Mouse (Mus musculus) c-Kit-positive CD71-negative TER-119-negative erythroid progenitor cells, embryonic 14.5 days (primary cell): ENCODE measurements around the gene Cdk8.
"Not testable (repeated sequence)": the region's sequence is repeated elsewhere in the genome, so short reads cannot be mapped to it uniquely, and the experiment has no call there.

Experiments used
- DNase-seq: peaks from one replicate; pipeline ENCODE4 v3.0.0-alpha.2; 2013; ENCODE audit warnings: low read depth

The Cdk8 gene

GRCm38 (mm10) chr5:146230864-146231654 lies at the start of gene Cdk8:
Cdk8 (plus strand) TSS chr5:146231230.
- DNase-seq: peak; percentile 87

GRCm38 (mm10) chr5:146185204-146185603 lies 45.8 kb upstream of the Cdk8 start, which contains the start of gene 1700001J03Rik:
1700001J03Rik (minus strand) TSS chr5:146185304.
- not testable (repeated sequence) for DNase-seq

- DNase-seq: not testable (repeated sequence)
These were observed 43.6 kb upstream of the Cdk8 start for GRCm38 (mm10) chr5:146187441-146187840.

- DNase-seq: no peak
These were observed 42.9 kb upstream of the Cdk8 start for GRCm38 (mm10) chr5:146188144-146188543.

- DNase-seq: no peak
These were observed 42.3 kb upstream of the Cdk8 start for GRCm38 (mm10) chr5:146188712-146189111.

- DNase-seq: no peak
These were observed 40.9 kb upstream of the Cdk8 start for GRCm38 (mm10) chr5:146190093-146190492.

- no peak for DNase-seq
These were observed 40.3 kb upstream of the Cdk8 start for GRCm38 (mm10) chr5:146190501-146191269.

GRCm38 (mm10) chr5:146193360-146193759 lies 37.7 kb upstream of the Cdk8 start:
- no peak for DNase-seq

GRCm38 (mm10) chr5:146199073-146199472 lies 32.0 kb upstream of the Cdk8 start:
- no peak for DNase-seq

GRCm38 (mm10) chr5:146199540-146199939 lies 31.5 kb upstream of the Cdk8 start:
- DNase-seq: no peak

GRCm38 (mm10) chr5:146200580-146200979 lies 30.4 kb upstream of the Cdk8 start:
- DNase-seq: no peak

GRCm38 (mm10) chr5:146203921-146204320 lies 27.1 kb upstream of the Cdk8 start:
- DNase-seq: no peak

- DNase-seq: no peak
These were observed 25.5 kb upstream of the Cdk8 start for GRCm38 (mm10) chr5:146205537-146205936.

GRCm38 (mm10) chr5:146220501-146220878 lies 10.5 kb upstream of the Cdk8 start:
- DNase-seq: no peak

GRCm38 (mm10) chr5:146220879-146221714 lies 9.9 kb upstream of the Cdk8 start, which contains the start of gene Rnf6:
Rnf6 (minus strand) TSS chr5:146221555.
- DNase-seq: peak; percentile 92

- no peak for DNase-seq
These were observed 9.3 kb upstream of the Cdk8 start for GRCm38 (mm10) chr5:146221722-146222121.

GRCm38 (mm10) chr5:146223786-146224185 lies 7.2 kb upstream of the Cdk8 start:
- no peak for DNase-seq

GRCm38 (mm10) chr5:146227496-146227895 lies 3.5 kb upstream of the Cdk8 start:
- DNase-seq: no peak

- DNase-seq: no peak
These were observed 970 bp upstream of the Cdk8 start for GRCm38 (mm10) chr5:146229869-146230650.

GRCm38 (mm10) chr5:146231655-146231996 lies 596 bp downstream of the Cdk8 start:
- no peak for DNase-seq

- DNase-seq: no peak
These were observed 1.1 kb downstream of the Cdk8 start for GRCm38 (mm10) chr5:146232056-146232675.
